Mouse (Mus musculus): Measurements from ENCODE around the gene Efemp2. TPM values are rescaled to one million over a fixed set of nuclear protein-coding genes. Genes with fewer than 3 reads are reported as not detected.

Gene Efemp2
- polyA plus RNA-seq (2015; fragmentation: Nextera tagmentation; extraction: Ambion mirVana): 13.5 and 15.8 TPM in 2 replicates

GRCm38 (mm10) chr19:5473720-5474119, at the start of gene Efemp2:
Efemp2 (plus strand) TSS chr19:5473954.
- Histone ChIP-seq H3K27ac (ENCODE audit: low read length) (no peak within 1 kb of the TSS), H3K4me2 (ENCODE audit: low read depth, low read length) (peak within 1 kb of the TSS; percentile 69), H3K4me1 (ENCODE audit: control insufficient read depth, low read depth, low read length) (peaks cover 8% of the 10 kb centered on the region), H3K9ac (ENCODE audit: low read depth, low read length) (peak within 1 kb of the TSS; percentile 53), H3K9me3 (replicated peaks; ENCODE audit: control insufficient read depth, low read length) (no peaks in the 10 kb centered on the region), H3K4me3 (ENCODE audit: low read depth, low read length) (peak within 1 kb of the TSS; percentile 54), H3K36me3 (ENCODE audit: control insufficient read depth, insufficient read depth) (no peaks in the 10 kb centered on the region), H3K27me3 (ENCODE audit: control insufficient read depth, insufficient read depth, low read depth, low read length) (peaks cover 31% of the 10 kb centered on the region)
- WGBS (ENCODE audit: insufficient replicate concordance): 5% methylated on average over 22 of the region's 22 CpGs
- peak; percentile 63 for ATAC-seq (ENCODE audit: low read depth)

DNA sequence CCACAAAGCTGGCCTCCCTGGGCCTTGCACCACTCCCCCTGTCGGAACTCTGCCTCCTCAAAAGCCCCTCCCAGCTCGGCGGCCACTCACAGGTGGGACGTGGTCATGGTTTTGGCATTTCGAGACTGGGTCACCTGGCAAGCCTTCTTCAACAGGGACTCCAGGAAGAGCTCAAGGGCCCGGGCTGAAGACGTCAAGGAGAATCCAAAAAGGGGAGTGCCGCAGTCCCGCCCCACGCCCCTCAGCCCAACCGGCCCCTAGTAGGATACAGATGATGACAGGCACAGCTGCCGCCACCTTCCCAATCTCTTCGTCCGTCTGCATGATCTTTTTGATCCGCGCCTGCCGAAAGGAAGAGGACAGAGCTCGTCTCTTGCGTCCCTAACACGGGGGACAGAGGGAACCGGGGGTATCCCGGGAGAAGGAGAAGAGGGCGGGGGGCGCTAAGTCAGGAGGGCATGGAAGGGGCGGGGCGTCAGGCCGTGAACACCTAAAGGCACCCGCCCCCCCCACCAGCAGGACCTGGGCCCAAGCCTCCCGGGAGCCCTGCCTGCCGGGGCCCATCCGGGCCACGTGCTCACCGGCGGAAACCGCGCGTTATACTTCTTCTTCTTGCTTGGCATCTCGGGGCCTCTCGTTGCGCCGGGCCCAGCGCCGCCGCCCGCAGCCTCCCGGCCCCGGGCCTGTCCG, 49.5 kb upstream of the Efemp2 start:
- WGBS (ENCODE audit: insufficient replicate concordance): under 1% methylated on average over 47 of the region's 48 CpGs
- Histone ChIP-seq H3K36me3 (ENCODE audit: control insufficient read depth, insufficient read depth) (peaks cover 8% of the 10 kb centered on the region; the same call in 1 of the 2 replicates), H3K9me3 (replicated peaks; ENCODE audit: control insufficient read depth, low read length) (no peaks in the 10 kb centered on the region), H3K27ac (ENCODE audit: low read length) (peak overlapping the region; percentile 90), H3K27me3 (ENCODE audit: control insufficient read depth, insufficient read depth, low read depth, low read length) (no peaks in the 10 kb centered on the region), H3K9ac (ENCODE audit: low read depth, low read length) (peak overlapping the region; percentile 82), H3K4me3 (ENCODE audit: low read depth, low read length) (peak overlapping the region; percentile 88), H3K4me2 (ENCODE audit: low read depth, low read length) (peak overlapping the region; percentile 90), H3K4me1 (ENCODE audit: control insufficient read depth, low read depth, low read length) (peaks cover 23% of the 10 kb centered on the region)
- peak; percentile 53 for ATAC-seq (ENCODE audit: low read depth)

DNA sequence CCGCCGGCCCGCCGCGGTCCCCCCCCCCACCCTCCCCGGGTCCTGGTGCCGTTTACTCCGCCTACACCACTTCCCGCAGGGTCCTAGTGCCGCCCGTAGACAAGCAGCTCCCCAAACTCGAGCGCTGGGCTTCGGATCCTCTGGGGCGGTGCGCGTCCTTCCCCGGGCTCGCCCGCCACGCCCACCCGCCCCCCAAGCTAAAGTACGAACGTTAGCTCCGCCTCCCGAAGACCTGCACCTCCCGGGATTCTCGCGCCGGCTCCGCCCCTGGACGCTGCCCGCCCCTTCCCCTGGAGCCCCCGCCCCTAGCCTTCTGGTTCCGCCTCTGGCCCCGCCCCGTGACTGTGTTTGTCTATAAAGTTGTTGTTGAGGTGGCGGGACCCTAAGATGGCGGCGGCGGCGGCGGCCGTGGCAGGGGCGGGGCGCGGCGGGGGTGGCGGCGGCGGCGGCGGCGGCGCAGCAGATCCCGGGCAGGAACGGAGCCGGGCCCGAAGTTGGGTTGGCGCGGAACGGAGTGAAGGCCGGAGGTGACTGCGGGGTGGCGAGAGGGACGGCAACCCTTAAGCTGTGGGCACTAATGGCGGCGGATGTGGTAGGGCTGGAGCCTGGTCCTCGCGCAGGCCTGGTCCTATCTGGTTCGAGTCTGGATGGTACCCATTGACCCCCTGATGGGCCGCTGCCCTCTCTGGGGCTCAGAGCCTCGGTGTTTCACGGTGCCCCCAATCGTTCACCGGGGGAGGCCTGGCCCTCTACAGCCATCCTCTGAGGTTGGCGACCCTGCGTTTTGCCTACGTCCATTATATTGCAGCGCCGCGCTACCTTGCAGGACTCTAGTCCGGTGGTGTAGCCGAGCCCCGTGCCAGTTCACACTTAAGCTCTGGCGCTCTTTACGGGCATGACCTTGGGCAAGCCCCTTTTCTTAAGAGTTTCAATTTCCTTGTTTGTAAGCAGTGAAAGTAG, 48.7 kb upstream of the Efemp2 start, which contains the start of the genes Drap1 and AI837181:
Gene Drap1 (minus strand): TSS at position 198 of the 960 bp plus-strand sequence.
Gene AI837181 (plus strand): TSS at position 363 of the 960 bp plus-strand sequence.
- Histone ChIP-seq H3K27me3 (ENCODE audit: control insufficient read depth, insufficient read depth, low read depth, low read length) (no peaks in the 10 kb centered on the region), H3K9ac (ENCODE audit: low read depth, low read length) (peak within 1 kb of the TSS; percentile 93), H3K4me1 (ENCODE audit: control insufficient read depth, low read depth, low read length) (peaks cover 23% of the 10 kb centered on the region), H3K4me2 (ENCODE audit: low read depth, low read length) (peak within 1 kb of the TSS; percentile 90), H3K27ac (ENCODE audit: low read length) (peak within 1 kb of the TSS; percentile 90), H3K4me3 (ENCODE audit: low read depth, low read length) (peak within 1 kb of the TSS; percentile 88), H3K9me3 (replicated peaks; ENCODE audit: control insufficient read depth, low read length) (no peaks in the 10 kb centered on the region), H3K36me3 (ENCODE audit: control insufficient read depth, insufficient read depth) (peaks cover 8% of the 10 kb centered on the region; the same call in 1 of the 2 replicates)
- under 1% methylated on average over 75 of the region's 87 CpGs for WGBS (ENCODE audit: insufficient replicate concordance)
- peak; percentile 85 for ATAC-seq (ENCODE audit: low read depth)

DNA sequence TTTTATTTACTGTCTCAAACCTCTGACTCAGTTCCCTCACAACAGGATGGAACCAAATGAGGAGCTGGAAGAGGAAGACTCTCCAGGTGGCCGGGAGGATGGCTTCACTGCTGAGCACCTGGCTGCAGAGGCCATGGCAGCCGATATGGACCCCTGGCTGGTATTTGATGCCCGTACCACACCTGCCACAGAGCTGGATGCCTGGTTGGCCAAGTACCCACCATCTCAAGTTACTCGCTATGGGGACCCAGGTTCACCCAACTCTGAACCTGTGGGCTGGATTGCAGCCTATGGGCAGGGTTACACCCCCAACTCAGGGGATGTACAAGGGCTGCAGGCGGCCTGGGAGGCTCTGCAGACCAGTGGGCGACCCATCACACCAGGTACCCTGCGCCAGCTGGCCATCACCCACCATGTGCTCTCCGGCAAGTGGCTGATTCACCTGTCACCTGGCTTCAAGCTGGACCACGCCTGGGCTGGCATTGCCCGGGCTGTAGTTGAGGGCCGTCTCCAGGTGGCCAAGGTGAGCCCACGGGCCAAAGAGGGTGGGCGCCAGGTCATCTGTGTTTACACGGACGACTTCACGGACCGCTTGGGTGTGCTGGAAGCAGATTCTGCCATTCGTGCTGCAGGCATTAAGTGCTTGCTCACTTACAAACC, 47.7 kb upstream of the Efemp2 start:
- ATAC-seq (ENCODE audit: low read depth): no peak
- H3K4me3 ChIP-seq (ENCODE audit: low read depth, low read length): peak overlapping the region; percentile 88
- peaks cover 23% of the 10 kb centered on the region for H3K4me1 ChIP-seq (ENCODE audit: control insufficient read depth, low read depth, low read length)
- H3K27me3 ChIP-seq (ENCODE audit: control insufficient read depth, insufficient read depth, low read depth, low read length): no peaks in the 10 kb centered on the region
- H3K36me3 ChIP-seq (ENCODE audit: control insufficient read depth, insufficient read depth): peaks cover 4% of the 10 kb centered on the region; the same call in 1 of the 2 replicates
- peak overlapping the region; percentile 85 for H3K27ac ChIP-seq (ENCODE audit: low read length)
- H3K9ac ChIP-seq (ENCODE audit: low read depth, low read length): peak overlapping the region; percentile 93
- H3K4me2 ChIP-seq (ENCODE audit: low read depth, low read length): peak overlapping the region; percentile 82
- 73% methylated on average over 18 of the region's 18 CpGs for WGBS (ENCODE audit: insufficient replicate concordance)
- H3K9me3 ChIP-seq (replicated peaks; ENCODE audit: control insufficient read depth, low read length): no peaks in the 10 kb centered on the region

DNA sequence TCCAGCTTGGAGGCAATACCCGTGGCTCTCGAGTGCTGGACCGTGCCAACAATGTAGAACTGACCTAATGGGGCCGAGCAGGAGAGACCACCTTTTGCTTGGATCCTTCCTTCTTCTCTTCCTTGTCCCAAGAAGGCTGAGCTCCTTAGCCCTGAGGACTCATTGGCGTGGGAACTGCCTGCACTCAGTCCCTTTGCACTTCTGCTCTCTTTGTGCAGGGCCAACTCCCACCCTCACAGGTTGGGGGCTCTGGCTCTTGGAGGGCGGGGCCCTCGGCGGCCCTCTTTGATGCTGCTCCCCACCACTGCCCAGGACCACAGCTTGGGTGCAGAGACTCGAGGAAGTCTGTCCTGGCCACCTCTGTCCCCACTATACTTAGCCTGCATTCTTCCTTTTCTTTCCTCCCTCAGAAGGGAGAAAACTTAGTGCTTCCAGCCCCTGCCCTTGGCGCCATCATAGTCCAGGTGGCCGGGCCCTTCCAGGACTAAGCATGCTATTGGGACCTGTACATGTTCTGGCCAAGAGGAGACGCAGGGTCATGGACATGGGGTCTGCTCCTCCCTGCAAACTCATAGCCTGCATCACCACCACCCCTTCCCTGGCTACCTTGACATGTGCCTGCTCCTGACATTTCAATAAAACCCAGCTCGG, 47.0 kb upstream of the Efemp2 start:
- no peaks in the 10 kb centered on the region for H3K9me3 ChIP-seq (replicated peaks; ENCODE audit: control insufficient read depth, low read length)
- H3K4me3 ChIP-seq (ENCODE audit: low read depth, low read length): no peak overlapping the region
- 79% methylated on average over 13 of the region's 13 CpGs for WGBS (ENCODE audit: insufficient replicate concordance)
- peaks cover 23% of the 10 kb centered on the region for H3K4me1 ChIP-seq (ENCODE audit: control insufficient read depth, low read depth, low read length)
- H3K36me3 ChIP-seq (ENCODE audit: control insufficient read depth, insufficient read depth): peaks cover 4% of the 10 kb centered on the region; the same call in 1 of the 2 replicates
- no peak for ATAC-seq (ENCODE audit: low read depth)
- no peak overlapping the region for H3K9ac ChIP-seq (ENCODE audit: low read depth, low read length)
- H3K4me2 ChIP-seq (ENCODE audit: low read depth, low read length): no peak overlapping the region
- H3K27ac ChIP-seq (ENCODE audit: low read length): no peak overlapping the region
- no peaks in the 10 kb centered on the region for H3K27me3 ChIP-seq (ENCODE audit: control insufficient read depth, insufficient read depth, low read depth, low read length)

- Histone ChIP-seq H3K4me2 (ENCODE audit: low read depth, low read length) (no peak overlapping the region), H3K27ac (ENCODE audit: low read length) (no peak overlapping the region), H3K4me3 (ENCODE audit: low read depth, low read length) (no peak overlapping the region), H3K27me3 (ENCODE audit: control insufficient read depth, insufficient read depth, low read depth, low read length) (no peaks in the 10 kb centered on the region), H3K9ac (ENCODE audit: low read depth, low read length) (no peak overlapping the region), H3K4me1 (ENCODE audit: control insufficient read depth, low read depth, low read length) (peaks cover 26% of the 10 kb centered on the region), H3K9me3 (replicated peaks; ENCODE audit: control insufficient read depth, low read length) (no peaks in the 10 kb centered on the region), H3K36me3 (ENCODE audit: control insufficient read depth, insufficient read depth) (peaks cover 4% of the 10 kb centered on the region; the same call in 1 of the 2 replicates)
- ATAC-seq (ENCODE audit: low read depth): no peak
- 72% methylated on average over 2 of the region's 2 CpGs for WGBS (ENCODE audit: insufficient replicate concordance)
These were observed 45.7 kb upstream of the Efemp2 start for GRCm38 (mm10) chr19:5428083-5428482.

GRCm38 (mm10) chr19:5429219-5429618, 44.5 kb upstream of the Efemp2 start:
- Histone ChIP-seq H3K27me3 (ENCODE audit: control insufficient read depth, insufficient read depth, low read depth, low read length) (no peaks in the 10 kb centered on the region), H3K9ac (ENCODE audit: low read depth, low read length) (no peak overlapping the region), H3K9me3 (replicated peaks; ENCODE audit: control insufficient read depth, low read length) (no peaks in the 10 kb centered on the region), H3K36me3 (ENCODE audit: control insufficient read depth, insufficient read depth) (peaks cover 4% of the 10 kb centered on the region; the same call in 1 of the 2 replicates), H3K4me2 (ENCODE audit: low read depth, low read length) (no peak overlapping the region), H3K4me1 (ENCODE audit: control insufficient read depth, low read depth, low read length) (peaks cover 21% of the 10 kb centered on the region), H3K27ac (ENCODE audit: low read length) (no peak overlapping the region), H3K4me3 (ENCODE audit: low read depth, low read length) (no peak overlapping the region)
- ATAC-seq (ENCODE audit: low read depth): no peak
- 59% methylated on average over 4 of the region's 4 CpGs for WGBS (ENCODE audit: insufficient replicate concordance)

DNA sequence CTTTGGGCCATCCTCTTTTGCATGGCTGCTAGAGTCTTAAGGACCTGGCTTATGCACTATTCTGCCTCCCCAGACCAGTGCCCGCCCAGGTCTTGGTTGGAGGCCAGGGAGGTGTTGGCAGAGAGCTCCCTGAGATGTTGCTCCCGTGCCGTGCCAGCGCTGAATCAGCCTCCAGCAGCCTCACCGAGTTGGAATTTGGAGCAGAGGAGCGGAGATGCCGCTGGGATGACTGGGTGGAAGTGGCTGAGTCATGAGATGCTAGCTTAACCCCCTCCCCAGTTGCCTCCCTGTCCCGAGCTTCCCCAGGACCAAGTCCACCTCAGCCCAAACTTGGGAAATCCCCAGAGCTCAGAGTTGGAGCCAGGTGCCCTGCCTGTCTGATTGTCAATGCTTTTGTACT, 43.9 kb upstream of the Efemp2 start:
- peaks cover 21% of the 10 kb centered on the region for H3K4me1 ChIP-seq (ENCODE audit: control insufficient read depth, low read depth, low read length)
- no peak overlapping the region for H3K9ac ChIP-seq (ENCODE audit: low read depth, low read length)
- H3K4me3 ChIP-seq (ENCODE audit: low read depth, low read length): no peak overlapping the region
- H3K27me3 ChIP-seq (ENCODE audit: control insufficient read depth, insufficient read depth, low read depth, low read length): no peaks in the 10 kb centered on the region
- no peaks in the 10 kb centered on the region for H3K9me3 ChIP-seq (replicated peaks; ENCODE audit: control insufficient read depth, low read length)
- H3K27ac ChIP-seq (ENCODE audit: low read length): no peak overlapping the region
- ATAC-seq (ENCODE audit: low read depth): no peak
- H3K4me2 ChIP-seq (ENCODE audit: low read depth, low read length): no peak overlapping the region
- WGBS (ENCODE audit: insufficient replicate concordance): 64% methylated on average over 8 of the region's 8 CpGs
- peaks cover 4% of the 10 kb centered on the region; the same call in 1 of the 2 replicates for H3K36me3 ChIP-seq (ENCODE audit: control insufficient read depth, insufficient read depth)
